Mouse (Mus musculus) kidney, adult 2 months (tissue): Measurements from ENCODE around the gene Olfr457.

Experiments used
- CTCF ChIP-seq: fragments of 200-500 bp; conservative IDR thresholded peaks from 2 replicates; pipeline ENCODE4 v1.5.1; 2011; ENCODE audit warnings: low read depth, mild to moderate bottlenecking, control low read depth, low read length, moderate library complexity, mixed read lengths; ENCODE audit not compliant: insufficient read depth, insufficient read length
- POLR2A ChIP-seq: fragments of 200-500 bp; IDR thresholded peaks from one replicate; pipeline ENCODE4 v1.6.1; 2011; ENCODE audit warnings: low read depth, low read length, control low read depth

- TF ChIP-seq CTCF (no peak), POLR2A (no peak)
These were observed at the start of gene Olfr457 for GRCm38 (mm10) chr6:42476235-42476634.
